In genomic region chr15:102117461-102118443, GRCm38 (mm10) we compare ENCODE assay signal across 7 mouse cellular contexts. TPM values are rescaled to one million over a fixed set of nuclear protein-coding genes. Genes with fewer than 3 reads are reported as not detected.
DNase-seq lines count a peak whose midpoint lies in the region; ATAC-seq and TF ChIP-seq lines count a peak whose summit lies in the region.

No protein-coding gene starts in this region.

- 66% methylated on average over 18 of the region's 19 CpGs for WGBS in liver, adult 2 months
- 62% methylated on average over 19 of the region's 19 CpGs for WGBS in embryonic facial prominence, embryonic 10.5 days
- WGBS in intestine, postnatal 0 days = 74% methylated on average over 19 of the region's 19 CpGs
- 75% methylated on average over 19 of the region's 19 CpGs for WGBS in neural tube, embryonic 15.5 days

- H3K27me3 ChIP-seq in liver, adult 2 months (ENCODE audit: control insufficient read depth, insufficient read depth, low read length) = no peaks in the 10 kb centered on the region
- no peaks in the 10 kb centered on the region for H3K27me3 ChIP-seq in embryonic facial prominence, embryonic 10.5 days (replicated peaks; ENCODE audit: low read depth, poor library complexity, severe bottlenecking)
- H3K27me3 ChIP-seq in intestine, postnatal 0 days (replicated peaks; ENCODE audit: control insufficient read depth, insufficient read depth, low read length) = no peaks in the 10 kb centered on the region
- H3K27me3 ChIP-seq in neural tube, embryonic 15.5 days (replicated peaks) = no peaks in the 10 kb centered on the region

- H3K4me3 ChIP-seq in liver, adult 2 months (ENCODE audit: insufficient read depth, low read depth, low read length) = no peak overlapping the region
- H3K4me3 ChIP-seq in embryonic facial prominence, embryonic 10.5 days = no peak overlapping the region
- no peak overlapping the region for H3K4me3 ChIP-seq in intestine, postnatal 0 days (ENCODE audit: low read depth, low read length)
- no peak overlapping the region for H3K4me3 ChIP-seq in neural tube, embryonic 15.5 days (replicated peaks)

- H3K79me2 ChIP-seq in liver, adult 2 months (ENCODE audit: control insufficient read depth, insufficient read depth, low read length) = no peaks in the 10 kb centered on the region

- no peak for ATAC-seq in intestine, postnatal 0 days
- ATAC-seq in neural tube, embryonic 15.5 days (ENCODE audit: low FRiP score) = no peak

- no peak overlapping the region for H3K27ac ChIP-seq in liver, adult 2 months (replicated peaks; ENCODE audit: insufficient read depth, low read depth, low read length)
- no peak overlapping the region for H3K27ac ChIP-seq in embryonic facial prominence, embryonic 10.5 days (replicated peaks)
- no peak overlapping the region for H3K27ac ChIP-seq in intestine, postnatal 0 days (ENCODE audit: low read depth, low read length)
- peak overlapping the region; percentile 29 for H3K27ac ChIP-seq in neural tube, embryonic 15.5 days (replicated peaks)

- peaks cover 4% of the 10 kb centered on the region for H3K4me1 ChIP-seq in liver, adult 2 months (ENCODE audit: control insufficient read depth, insufficient read depth, low read length)
- H3K4me1 ChIP-seq in embryonic facial prominence, embryonic 10.5 days = peaks cover 22% of the 10 kb centered on the region
- H3K4me1 ChIP-seq in intestine, postnatal 0 days (replicated peaks; ENCODE audit: control insufficient read depth, insufficient read depth, low read length) = peaks cover 4% of the 10 kb centered on the region; the same call in 1 of the 2 replicates
- peaks cover 24% of the 10 kb centered on the region for H3K4me1 ChIP-seq in neural tube, embryonic 15.5 days

- no peak overlapping the region for H3K9ac ChIP-seq in liver, adult 2 months (ENCODE audit: low read depth, low read length)
- H3K9ac ChIP-seq in intestine, postnatal 0 days (ENCODE audit: low read depth, low read length) = no peak overlapping the region
- no peak overlapping the region for H3K9ac ChIP-seq in neural tube, embryonic 15.5 days (replicated peaks)

- H3K4me2 ChIP-seq in intestine, postnatal 0 days (replicated peaks; ENCODE audit: low read depth) = no peak overlapping the region
- no peak overlapping the region for H3K4me2 ChIP-seq in neural tube, embryonic 15.5 days

- TF ChIP-seq POLR2A in liver, adult 2 months (IDR thresholded peaks at IDR 0.05; ENCODE audit: extremely low read depth, insufficient read depth, low read length) = no peak

- peak; percentile 74 for TF ChIP-seq CTCF in liver, adult 2 months (IDR thresholded peaks at IDR 0.05; ENCODE audit: low read depth, low read length)
- TF ChIP-seq CTCF in intestine, postnatal 0 days (IDR thresholded peaks at IDR 0.05; ENCODE audit: low read depth) = peak; percentile 71

- no peaks in the 10 kb centered on the region for H3K9me3 ChIP-seq in embryonic facial prominence, embryonic 10.5 days
- H3K9me3 ChIP-seq in intestine, postnatal 0 days (ENCODE audit: control insufficient read depth) = no peaks in the 10 kb centered on the region
- no peaks in the 10 kb centered on the region for H3K9me3 ChIP-seq in neural tube, embryonic 15.5 days (replicated peaks)

- DNase-seq in liver, adult 2 months (ENCODE audit: extremely low read depth, low read depth, low spot score) = no peak
- no peak for DNase-seq in liver
- peak; percentile 33 for DNase-seq in embryonic facial prominence, embryonic 10.5 days (ENCODE audit: low spot score)
- no peak for DNase-seq in embryo, embryonic 10 days (ENCODE audit: low spot score)
- DNase-seq in urinary bladder, postnatal 36 days (ENCODE audit: low spot score in 2 of 2) = no peak

- H3K36me3 ChIP-seq in liver, adult 2 months (ENCODE audit: control insufficient read depth, insufficient read depth, low read length) = peaks cover 37% of the 10 kb centered on the region
- H3K36me3 ChIP-seq in embryonic facial prominence, embryonic 10.5 days (replicated peaks) = peaks cover 99% of the 10 kb centered on the region
- H3K36me3 ChIP-seq in intestine, postnatal 0 days (ENCODE audit: control insufficient read depth, insufficient read depth) = peaks cover 87% of the 10 kb centered on the region
- peaks cover 65% of the 10 kb centered on the region for H3K36me3 ChIP-seq in neural tube, embryonic 15.5 days

RNA-seq across cellular contexts. Expression of gene Tns2, which starts 17.5 kb away (rescaled TPM):
- total RNA-seq in liver, adult 2 months (2014; rRNA removed) = 21.8 and 36.5 TPM in 2 replicates
- 30.9 and 35.9 TPM in 2 replicates for polyA plus RNA-seq in liver, adult 2 months (2012; rRNA removed)
- 12.3 and 14.9 TPM in 2 replicates for polyA plus RNA-seq in embryonic facial prominence, embryonic 10.5 days (2016; fragmentation: Nextera tagmentation; extraction: Ambion mirVana)
- 11.7 and 15.0 TPM in 2 replicates for polyA plus RNA-seq in intestine, postnatal 0 days (2015; fragmentation: Nextera tagmentation; extraction: Ambion mirVana)
- 9.8 and 13.7 TPM in 2 replicates for polyA plus RNA-seq in neural tube, embryonic 15.5 days (2015; fragmentation: Nextera tagmentation; extraction: Ambion mirVana)

RNA-seq across cellular contexts. Expression of gene Spryd3, which starts 18.3 kb away (rescaled TPM):
- 9.2 and 12.1 TPM in 2 replicates for total RNA-seq in liver, adult 2 months (2014; rRNA removed)
- polyA plus RNA-seq in liver, adult 2 months (2012; rRNA removed) = 20.7 and 22.6 TPM in 2 replicates
- 12.7 and 13.2 TPM in 2 replicates for polyA plus RNA-seq in embryonic facial prominence, embryonic 10.5 days (2016; fragmentation: Nextera tagmentation; extraction: Ambion mirVana)
- 26.3 and 26.7 TPM in 2 replicates for polyA plus RNA-seq in intestine, postnatal 0 days (2015; fragmentation: Nextera tagmentation; extraction: Ambion mirVana)
- polyA plus RNA-seq in neural tube, embryonic 15.5 days (2015; fragmentation: Nextera tagmentation; extraction: Ambion mirVana) = 83.6 and 96.0 TPM in 2 replicates

RNA-seq across cellular contexts. Expression of gene Igfbp6, which starts 26.4 kb away (rescaled TPM):
- total RNA-seq in liver, adult 2 months (2014; rRNA removed) = 1.0 and 1.8 TPM in 2 replicates
- polyA plus RNA-seq in liver, adult 2 months (2012; rRNA removed) = 2.3 and 4.5 TPM in 2 replicates
- polyA plus RNA-seq in embryonic facial prominence, embryonic 10.5 days (2016; fragmentation: Nextera tagmentation; extraction: Ambion mirVana) = 0.26 and 0.36 TPM in 2 replicates
- polyA plus RNA-seq in intestine, postnatal 0 days (2015; fragmentation: Nextera tagmentation; extraction: Ambion mirVana) = 27.8 and 29.1 TPM in 2 replicates
- polyA plus RNA-seq in neural tube, embryonic 15.5 days (2015; fragmentation: Nextera tagmentation; extraction: Ambion mirVana) = 3.2 and 3.5 TPM in 2 replicates

RNA-seq across cellular contexts. Expression of gene Soat2, which starts 32.6 kb away (rescaled TPM):
- total RNA-seq in liver, adult 2 months (2014; rRNA removed) = 27.5 and 36.5 TPM in 2 replicates
- 54.9 and 80.8 TPM in 2 replicates for polyA plus RNA-seq in liver, adult 2 months (2012; rRNA removed)
- 0.09 and 0.18 TPM in 2 replicates for polyA plus RNA-seq in embryonic facial prominence, embryonic 10.5 days (2016; fragmentation: Nextera tagmentation; extraction: Ambion mirVana)
- polyA plus RNA-seq in intestine, postnatal 0 days (2015; fragmentation: Nextera tagmentation; extraction: Ambion mirVana) = 52.7 and 56.7 TPM in 2 replicates
- polyA plus RNA-seq in neural tube, embryonic 15.5 days (2015; fragmentation: Nextera tagmentation; extraction: Ambion mirVana) = 0.06 and 0.68 TPM in 2 replicates

RNA-seq across cellular contexts. Expression of gene Eif4b, which starts 44.2 kb away (rescaled TPM):
- 119 and 130 TPM in 2 replicates for total RNA-seq in liver, adult 2 months (2014; rRNA removed)
- polyA plus RNA-seq in liver, adult 2 months (2012; rRNA removed) = 70.5 and 73.8 TPM in 2 replicates
- polyA plus RNA-seq in embryonic facial prominence, embryonic 10.5 days (2016; fragmentation: Nextera tagmentation; extraction: Ambion mirVana) = 133 and 136 TPM in 2 replicates
- 47.8 and 53.0 TPM in 2 replicates for polyA plus RNA-seq in intestine, postnatal 0 days (2015; fragmentation: Nextera tagmentation; extraction: Ambion mirVana)
- 72.6 and 87.1 TPM in 2 replicates for polyA plus RNA-seq in neural tube, embryonic 15.5 days (2015; fragmentation: Nextera tagmentation; extraction: Ambion mirVana)
